Mouse (Mus musculus) left cerebral cortex, postnatal 25 days (tissue): Measurements from ENCODE around the gene Sigirr. TPM values are rescaled to one million over a fixed set of nuclear protein-coding genes. Genes with fewer than 3 reads are reported as not detected.

ENCODE experiments used
- DNase-seq, 2 experiments: peaks; one replicate each; pipeline ENCODE4 v3.0.0; 2022; ENCODE audit warnings: low spot score in 2 of 2, mixed read lengths in 1 of 2
- intact Hi-C: fragments of 180-260 bp; cut with DNase I; formaldehyde crosslinking; loops from one replicate; pipeline ENCODE4 v1.15.1; 2025
- total RNA-seq, 2 experiments: library from RNA; stranded (reverse); gene quantifications; 2 replicates each; pipeline ENCODE4 v1.2.3; 2021

Gene Sigirr
- total RNA-seq, 2 experiments from 2014 or later, result 2.9 to 3.2 TPM

GRCm38 (mm10) chr7:141042539-141042938 lies 57.8 kb downstream of the Sigirr start:
- no peak for DNase-seq
- intact Hi-C loops, result no loop called here

- no peak for DNase-seq
- intact Hi-C loops, result no loop called here
Observed at GRCm38 (mm10) chr7:141041661-141042060, 58.7 kb downstream of the Sigirr start.

Other genes with a start within 250 kb of the Sigirr start
- 1 to 10 TPM; 1.2 to 1.8 TPM for gene Gm45785, start 244.2 kb downstream of the Sigirr start, total RNA-seq
- gene Ric8a, start 243.6 kb downstream of the Sigirr start, total RNA-seq, result 10 to 100 TPM; 66.0 to 70.0 TPM
- 10 to 100 TPM; 25.9 to 28.1 TPM for gene Bet1l, start 243.0 kb downstream of the Sigirr start, total RNA-seq
- gene Psmd13, start 218.6 kb downstream of the Sigirr start, total RNA-seq, result 100 to 1,000 TPM; 116 TPM
- gene Sirt3, start 218.3 kb downstream of the Sigirr start, total RNA-seq, result 10 to 100 TPM; 77.1 to 78.2 TPM
- gene Cox8b, start 200.1 kb downstream of the Sigirr start, total RNA-seq, result 1 to 10 TPM in 1 of 2 experiments, not detected in 1; 1.2 TPM
- gene Nlrp6, start 179.7 kb downstream of the Sigirr start, total RNA-seq, result under 1 TPM; 0.41 to 0.73 TPM
- 1 to 10 TPM; 4.7 to 6.3 TPM for gene Pgghg, start 159.2 kb downstream of the Sigirr start, total RNA-seq
- gene Ifitm5, start 150.3 kb downstream of the Sigirr start, total RNA-seq, result not detected
- gene Gm45717, start 144.6 kb downstream of the Sigirr start, total RNA-seq, result not detected
- 10 to 100 TPM; 11.7 to 15.7 TPM for gene Ifitm2, start 144.6 kb downstream of the Sigirr start, total RNA-seq
- gene Ifitm1, start 133.4 kb downstream of the Sigirr start, total RNA-seq, result 1 to 10 TPM; 1.7 to 2.9 TPM
- 10 to 100 TPM in 1 of 2 experiments, 1 to 10 TPM in 1; 9.9 to 13.5 TPM for gene Ifitm3, start 89.8 kb downstream of the Sigirr start, total RNA-seq
- not detected for gene Ifitm6, start 82.6 kb downstream of the Sigirr start, total RNA-seq
- gene Gm17387, start 71.4 kb downstream of the Sigirr start, total RNA-seq, result not detected
- 10 to 100 TPM; 79.6 to 84.3 TPM for gene B4galnt4, start 39.5 kb downstream of the Sigirr start, total RNA-seq
- under 1 TPM in 1 of 2 experiments, not detected in 1; 0.21 TPM for gene Pkp3, start 22.4 kb downstream of the Sigirr start, total RNA-seq
- gene Ano9, start 17.2 kb upstream of the Sigirr start, total RNA-seq, result not detected
- 10 to 100 TPM; 47.3 to 53.6 TPM for gene Ptdss2, start 21.8 kb upstream of the Sigirr start, total RNA-seq
- gene Rnh1, start 72.3 kb upstream of the Sigirr start, total RNA-seq, result 10 to 100 TPM; 30.5 to 32.9 TPM
- gene Hras, start 93.4 kb upstream of the Sigirr start, total RNA-seq, result 100 to 1,000 TPM; 279 to 287 TPM
- gene Lrrc56, start 93.6 kb upstream of the Sigirr start, total RNA-seq, result 1 to 10 TPM; 3.1 to 4.4 TPM
- gene Lmntd2, start 113.5 kb upstream of the Sigirr start, total RNA-seq, result not detected
- 1 to 10 TPM in 1 of 2 experiments, under 1 TPM in 1; 0.78 to 1.5 TPM for gene Rassf7, start 115.3 kb upstream of the Sigirr start, total RNA-seq
- 10 to 100 TPM; 75.5 to 76.4 TPM for gene Phrf1, start 128.2 kb upstream of the Sigirr start, total RNA-seq
- 1 to 10 TPM in 1 of 2 experiments, under 1 TPM in 1; 0.78 to 1.1 TPM for gene Irf7, start 165.9 kb upstream of the Sigirr start, total RNA-seq
- not detected for gene Cdhr5, start 176.2 kb upstream of the Sigirr start, total RNA-seq
- gene Sct, start 178.6 kb upstream of the Sigirr start, total RNA-seq, result not detected
- under 1 TPM; 0.41 to 0.66 TPM for gene Drd4, start 191.4 kb upstream of the Sigirr start, total RNA-seq
- 10 to 100 TPM; 71.8 to 76.6 TPM for gene Deaf1, start 227.1 kb upstream of the Sigirr start, total RNA-seq
- gene Tmem80, start 227.2 kb upstream of the Sigirr start, total RNA-seq, result 10 to 100 TPM; 33.4 to 34.6 TPM
- gene Eps8l2, start 238.3 kb upstream of the Sigirr start, total RNA-seq, result 1 to 10 TPM; 3.0 to 3.3 TPM